Mouse (Mus musculus): ENCODE data around the gene Olfr298. TPM values are rescaled to one million over a fixed set of nuclear protein-coding genes. Genes with fewer than 3 reads are reported as not detected.

Olfr298 gene
- not detected in 2 replicates for polyA plus RNA-seq (2021; fragmentation: Nextera tagmentation)
- long read RNA-seq, experiment 1: 0 reads
- long read RNA-seq, experiment 2: 0 reads

DNA sequence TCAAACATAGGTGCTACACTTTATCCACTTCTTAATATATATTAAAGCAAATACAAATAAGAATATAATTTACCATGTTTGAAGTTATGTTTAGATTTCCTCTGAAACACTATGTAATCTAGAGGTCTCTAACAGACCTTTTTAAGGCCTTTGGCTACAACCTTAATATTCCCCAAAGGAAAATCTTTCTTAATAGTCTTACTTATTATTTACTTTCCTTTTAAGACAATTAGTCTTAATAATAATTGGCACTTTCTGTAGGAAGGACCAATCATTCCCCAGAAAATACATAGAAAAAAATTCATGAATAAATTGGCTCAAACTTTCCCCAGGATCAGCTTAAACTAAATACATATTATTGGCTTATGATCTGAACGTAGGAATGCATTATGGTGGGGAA is at the start of gene Olfr298:
Gene Olfr298, minus strand, starts transcription at position 101 of the 400 bp plus-strand sequence.

DNA sequence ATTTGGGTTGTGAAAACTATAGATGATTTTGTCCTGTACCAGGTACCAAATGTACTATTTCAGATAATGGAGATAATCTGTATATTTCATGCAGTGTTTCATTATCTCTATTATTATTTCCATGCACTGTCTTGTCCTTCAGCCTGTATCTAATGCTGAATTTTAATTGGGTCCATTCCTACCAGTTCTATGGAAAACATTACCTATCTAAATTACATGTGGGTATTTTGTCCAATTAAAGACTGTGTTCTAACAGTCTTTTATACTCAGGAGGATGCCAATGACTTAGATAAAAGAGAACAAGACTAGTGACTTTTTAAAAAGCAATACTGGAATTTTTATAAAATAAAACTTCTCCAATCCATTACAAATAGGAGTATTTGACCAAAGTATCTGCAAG is 27.4 kb upstream of the Olfr298 start, which contains the start of gene Olfr297:
Gene Olfr297, plus strand, starts transcription at position 301 of the 400 bp plus-strand sequence.

DNA sequence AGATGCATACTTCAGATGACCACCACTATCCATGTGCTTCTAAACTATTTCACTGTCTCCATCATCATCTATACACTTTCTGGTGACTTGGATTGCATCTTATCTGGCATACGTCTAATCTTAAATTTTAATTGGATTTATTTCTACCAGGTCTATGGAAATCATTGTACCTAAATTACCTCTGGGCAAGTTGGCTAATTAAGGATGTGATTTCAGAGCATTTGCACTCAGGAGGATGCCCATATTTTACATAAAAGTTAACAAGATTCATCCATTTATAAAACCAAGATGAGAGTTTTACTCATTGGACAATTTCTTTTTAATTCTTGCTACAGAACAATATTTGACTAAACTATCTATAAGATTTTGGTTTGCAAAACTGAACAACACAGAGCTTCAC is 32.7 kb downstream of the Olfr298 start, which contains the start of gene Olfr299:
Gene Olfr299, plus strand, starts transcription at position 301 of the 400 bp plus-strand sequence.

Other genes starting within 250 kb of the Olfr298 start
- not detected in 2 replicates for gene Vmn2r76, start 246.2 kb downstream of the Olfr298 start, polyA plus RNA-seq (2021; fragmentation: Nextera tagmentation)
- gene Olfr310, start 215.3 kb downstream of the Olfr298 start, polyA plus RNA-seq (2021; fragmentation: Nextera tagmentation): not detected in 2 replicates
- not detected in 2 replicates for gene Olfr309, start 178.8 kb downstream of the Olfr298 start, polyA plus RNA-seq (2021; fragmentation: Nextera tagmentation)
- not detected in 2 replicates for gene Olfr308, start 166.9 kb downstream of the Olfr298 start, polyA plus RNA-seq (2021; fragmentation: Nextera tagmentation)
- gene Olfr307, start 154.9 kb downstream of the Olfr298 start, polyA plus RNA-seq (2021; fragmentation: Nextera tagmentation): not detected in 2 replicates
- not detected in 2 replicates for gene Olfr305, start 125.6 kb downstream of the Olfr298 start, polyA plus RNA-seq (2021; fragmentation: Nextera tagmentation)
- not detected in 2 replicates for gene Olfr304, start 105.8 kb downstream of the Olfr298 start, polyA plus RNA-seq (2021; fragmentation: Nextera tagmentation)
- gene Olfr303, start 94.7 kb downstream of the Olfr298 start, polyA plus RNA-seq (2021; fragmentation: Nextera tagmentation): not detected in 2 replicates
- not detected in 2 replicates for gene Olfr301, start 88.6 kb downstream of the Olfr298 start, polyA plus RNA-seq (2021; fragmentation: Nextera tagmentation)
- not detected in 2 replicates for gene Olfr299, start 32.6 kb downstream of the Olfr298 start, polyA plus RNA-seq (2021; fragmentation: Nextera tagmentation)
- gene Olfr297, start 27.5 kb upstream of the Olfr298 start, polyA plus RNA-seq (2021; fragmentation: Nextera tagmentation): not detected in 2 replicates
- not detected in 2 replicates for gene Olfr295, start 91.4 kb upstream of the Olfr298 start, polyA plus RNA-seq (2021; fragmentation: Nextera tagmentation)
- not detected in 2 replicates for gene Olfr294, start 124.2 kb upstream of the Olfr298 start, polyA plus RNA-seq (2021; fragmentation: Nextera tagmentation)
- gene Olfr293, start 156.6 kb upstream of the Olfr298 start, polyA plus RNA-seq (2021; fragmentation: Nextera tagmentation): not detected in 2 replicates
- gene Olfr292, start 195.8 kb upstream of the Olfr298 start, polyA plus RNA-seq (2021; fragmentation: Nextera tagmentation): not detected in 2 replicates